Mouse (Mus musculus): ENCODE data around the gene Kcnj15.

DNA sequence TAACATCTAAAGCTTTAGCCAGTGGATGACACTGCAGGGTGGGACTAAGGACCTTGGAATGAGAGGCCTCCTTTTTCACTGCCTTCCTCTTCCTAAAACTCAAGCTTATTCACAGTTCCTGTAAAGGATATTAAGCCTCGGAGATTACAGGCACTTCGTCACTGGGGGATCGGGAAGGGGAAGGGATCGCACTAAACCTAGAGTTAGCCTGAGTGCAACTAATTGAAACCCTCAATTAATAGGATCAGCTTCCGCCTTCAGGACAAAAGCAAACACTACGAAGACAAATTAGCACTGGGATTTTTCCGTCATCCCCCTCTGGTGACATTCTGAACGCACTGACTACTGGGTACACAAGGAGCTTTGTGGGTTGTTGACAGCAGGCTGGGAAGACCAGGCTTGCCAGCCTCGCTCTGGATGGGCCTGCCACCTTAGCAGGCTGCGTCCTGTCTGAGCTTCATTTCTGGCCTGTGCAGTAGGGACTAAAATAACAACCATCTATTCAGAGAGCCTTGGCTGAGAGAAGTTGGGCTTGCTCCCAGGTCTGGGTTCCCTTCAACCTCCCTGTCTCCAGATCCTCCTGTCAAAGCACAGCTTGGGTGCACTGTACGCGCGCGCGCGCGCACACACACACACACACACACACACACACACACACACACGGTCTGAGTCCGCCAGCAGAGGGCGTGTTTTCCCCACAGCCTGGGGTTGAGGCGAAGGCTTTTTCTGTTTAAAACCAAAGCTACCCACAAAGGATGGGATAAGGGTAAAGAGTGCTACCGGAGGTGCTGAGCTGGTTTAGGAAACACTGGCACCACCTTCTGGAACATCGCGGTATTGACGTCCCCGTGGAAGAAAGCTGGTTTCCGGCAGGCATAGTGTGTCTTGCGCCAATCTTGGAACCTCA lies 83.8 kb downstream of the Kcnj15 start:
- TF ChIP-seq CTCF (IDR thresholded peaks at IDR 0.05; ENCODE audit: borderline replicate concordance, insufficient read depth, low read depth, low read length) (peak; percentile 87), POLR2A (IDR thresholded peaks at IDR 0.05; ENCODE audit: borderline replicate concordance, insufficient read depth, low read length) (no peak)

All from cerebellum, adult 2 months (tissue).